Mouse (Mus musculus) heart, adult 11 months (tissue): ENCODE results near the gene Pheta2.

Experiments
- DNase-seq: peaks from one replicate; pipeline ENCODE4 v3.0.0; 2022

Gene Pheta2

GRCm38 (mm10) chr15:82343368-82344287 lies 4.9 kb downstream of the Pheta2 start:
- peak; percentile 92 for DNase-seq

- no peak for DNase-seq
Measured at GRCm38 (mm10) chr15:82344971-82345370, 6.2 kb downstream of the Pheta2 start.

GRCm38 (mm10) chr15:82345820-82346470 lies 7.2 kb downstream of the Pheta2 start:
- peak; percentile 100 for DNase-seq

- DNase-seq: peak; percentile 90
Measured at GRCm38 (mm10) chr15:82346580-82347302, 8.0 kb downstream of the Pheta2 start.

- no peak for DNase-seq
Measured at GRCm38 (mm10) chr15:82347303-82347676, 8.5 kb downstream of the Pheta2 start.

GRCm38 (mm10) chr15:82347852-82348251 lies 9.1 kb downstream of the Pheta2 start:
- no peak for DNase-seq

GRCm38 (mm10) chr15:82348258-82348998 lies 9.7 kb downstream of the Pheta2 start:
- no peak for DNase-seq

GRCm38 (mm10) chr15:82348999-82349341 lies 10.2 kb downstream of the Pheta2 start:
- no peak for DNase-seq

GRCm38 (mm10) chr15:82350349-82350748 lies 11.6 kb downstream of the Pheta2 start:
- no peak for DNase-seq

GRCm38 (mm10) chr15:82351480-82351879 lies 12.7 kb downstream of the Pheta2 start:
- DNase-seq: no peak

- DNase-seq: peak; percentile 94
Measured at GRCm38 (mm10) chr15:82353078-82353744, 14.5 kb downstream of the Pheta2 start.

- no peak for DNase-seq
Measured at GRCm38 (mm10) chr15:82353745-82354113, 15.0 kb downstream of the Pheta2 start.

GRCm38 (mm10) chr15:82354126-82354945 lies 15.6 kb downstream of the Pheta2 start, which contains the start of gene Ndufa6:
TSS of gene Ndufa6 (minus strand) at chr15:82354322.
- peak; percentile 100 for DNase-seq

GRCm38 (mm10) chr15:82358431-82359260 lies 19.9 kb downstream of the Pheta2 start:
- peak; percentile 96 for DNase-seq

GRCm38 (mm10) chr15:82361459-82362018 lies 22.8 kb downstream of the Pheta2 start:
- DNase-seq: peak; percentile 96

GRCm38 (mm10) chr15:82362234-82362633 lies 23.5 kb downstream of the Pheta2 start:
- DNase-seq: peak; percentile 93

- peak; percentile 63 for DNase-seq
Measured at GRCm38 (mm10) chr15:82363801-82364200, 25.1 kb downstream of the Pheta2 start.

GRCm38 (mm10) chr15:82364561-82364960 lies 25.8 kb downstream of the Pheta2 start:
- DNase-seq: peak; percentile 91

GRCm38 (mm10) chr15:82368146-82368545 lies 29.4 kb downstream of the Pheta2 start:
- DNase-seq: peak; percentile 51

GRCm38 (mm10) chr15:82368851-82369250 lies 30.1 kb downstream of the Pheta2 start:
- DNase-seq: peak; percentile 76
